Mouse (Mus musculus): Measurements from ENCODE around the gene Pate4. TPM values are rescaled to one million over a fixed set of nuclear protein-coding genes. Genes with fewer than 3 reads are reported as not detected.

The Pate4 gene
- polyA plus RNA-seq (2014; fragmentation: Illumina TruSeq; extraction: RNeasy Lipid Tissue Mini Kit (QIAGEN cat#74804); ENCODE audit: low read depth, low replicate concordance) = not detected

DNA sequence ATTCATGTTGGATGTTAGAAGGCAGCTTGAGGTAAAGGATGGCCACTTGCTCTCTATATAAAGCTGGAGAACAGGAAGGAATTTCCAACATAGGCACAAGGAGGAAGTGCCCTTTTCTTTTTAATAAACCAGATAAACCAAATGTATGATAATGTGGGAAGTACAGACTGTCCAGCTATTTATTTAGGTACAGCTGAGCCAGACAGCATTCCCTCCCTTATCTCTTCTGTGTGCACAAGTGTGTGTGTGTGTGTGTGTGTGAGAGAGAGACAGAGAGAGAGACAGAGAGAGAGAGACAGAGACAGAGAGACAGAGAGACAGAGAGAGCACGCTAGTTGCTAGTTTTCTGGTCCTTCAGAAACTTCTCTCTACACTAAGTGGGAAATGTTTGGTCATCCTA, at the start of gene Pate4:
Pate4 (minus strand) TSS at position 101 of the 400 bp plus-strand sequence.

DNA sequence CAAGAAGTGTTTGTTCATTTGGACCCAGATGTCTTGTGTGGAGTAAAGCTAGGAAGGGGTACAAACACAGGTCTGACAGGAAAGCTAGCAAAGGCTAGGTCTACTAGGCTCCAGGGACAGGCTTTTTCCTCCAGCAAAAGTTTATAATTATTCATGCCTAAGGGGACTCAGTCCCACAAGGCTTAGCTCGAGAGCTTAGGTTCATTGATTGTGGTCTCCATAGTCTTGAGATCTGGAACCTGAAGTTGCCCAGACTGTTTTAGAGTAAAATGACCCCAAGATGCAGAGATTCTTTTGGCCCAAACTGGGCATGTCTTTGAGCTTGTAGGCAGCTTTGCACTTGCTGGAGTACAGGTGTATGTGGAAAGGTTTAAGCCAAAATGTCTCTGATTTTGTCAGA, 36.4 kb upstream of the Pate4 start, which contains the start of gene Pate3:
Pate3 (minus strand) TSS at position 101 of the 400 bp plus-strand sequence.

DNA sequence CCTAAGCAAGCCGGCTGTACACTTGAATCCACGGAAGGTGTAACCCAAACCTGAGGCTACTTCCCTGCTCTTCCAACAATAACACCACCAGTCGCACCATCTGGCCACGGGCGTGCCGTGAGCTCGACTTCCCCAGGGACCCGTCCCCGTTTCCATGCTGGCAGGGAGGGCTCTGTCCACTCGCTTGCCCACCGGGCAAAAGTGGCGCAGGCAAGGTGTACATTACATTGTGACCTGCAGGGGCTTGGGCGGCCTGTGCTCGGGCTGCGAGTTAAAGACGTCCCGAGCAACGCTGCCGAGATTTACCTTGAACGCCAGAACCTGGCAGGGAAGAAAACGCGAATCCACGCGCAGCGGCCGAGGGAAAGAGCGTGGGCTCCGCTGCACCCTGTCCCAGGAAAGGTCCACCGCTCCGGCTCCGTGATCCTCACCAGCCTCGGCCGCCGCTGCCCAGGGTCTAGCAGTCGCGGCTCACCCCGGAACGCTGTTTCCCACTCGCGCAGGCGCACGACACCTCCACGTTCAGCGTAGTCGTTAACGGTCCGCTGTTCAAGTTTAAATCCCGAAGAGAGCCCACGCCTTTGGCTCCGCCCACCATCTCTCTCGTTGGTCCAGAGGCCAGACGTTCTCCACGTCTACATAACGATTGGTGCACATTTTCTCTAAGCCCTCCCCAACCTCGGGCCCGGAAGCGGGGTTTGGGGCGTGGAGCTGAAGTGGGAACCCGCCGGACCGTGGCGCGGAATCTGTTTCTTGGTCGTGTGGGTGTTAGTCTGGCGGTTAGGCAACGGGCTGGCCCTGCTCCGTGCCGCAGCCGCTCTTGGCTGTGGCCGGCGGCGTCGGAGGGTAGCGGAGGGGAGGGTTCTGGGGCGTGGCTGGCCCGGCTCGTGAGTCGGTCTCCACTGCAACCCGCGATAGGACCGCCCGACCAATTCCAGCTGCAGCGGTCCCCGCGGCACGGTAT, 41.9 kb downstream of the Pate4 start, which contains the start of the genes Pate2 and Hyls1:
Pate2 (plus strand) TSS at position 714 of the 964 bp plus-strand sequence.
Hyls1 (minus strand) TSS at position 828 of the 964 bp plus-strand sequence.

DNA sequence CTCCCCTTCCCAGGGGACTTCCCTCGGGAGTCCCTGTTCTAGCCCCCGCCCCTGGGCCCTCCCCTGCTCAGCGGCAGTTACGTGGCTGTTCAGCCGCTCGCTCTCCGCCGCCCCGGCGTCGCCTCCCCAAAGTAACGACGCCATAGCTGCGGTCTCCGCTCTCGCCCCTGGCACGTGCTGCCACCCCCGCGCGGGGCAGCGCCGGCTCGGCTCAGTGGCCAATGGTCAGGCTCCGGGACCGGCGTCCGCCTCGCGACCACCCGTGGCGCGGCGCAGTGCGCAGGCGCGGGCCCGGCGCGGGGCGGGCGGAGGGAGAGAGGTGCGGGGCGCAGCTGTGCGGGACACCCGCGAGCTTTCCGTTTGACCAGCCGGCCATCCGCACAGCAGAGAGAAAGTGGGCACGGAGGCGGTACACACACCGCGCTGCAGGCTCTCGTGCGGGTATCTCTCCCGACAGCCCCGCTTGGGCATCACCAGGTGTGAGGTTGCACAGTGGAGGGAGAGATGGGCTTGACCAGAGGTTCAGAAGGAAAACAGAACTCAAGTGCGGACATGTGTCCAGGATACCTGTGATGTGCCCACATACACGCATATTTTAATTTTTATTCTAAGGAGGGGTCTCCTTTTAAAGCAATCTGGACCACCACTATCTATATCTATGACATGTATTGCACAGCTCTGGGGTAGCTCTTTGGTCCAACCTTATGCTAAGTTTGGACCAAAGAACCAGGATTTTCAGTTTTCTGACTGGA, 53.3 kb downstream of the Pate4 start, which contains the start of the genes Ddx25 and Pus3:
Ddx25 (minus strand) TSS at position 272 of the 752 bp plus-strand sequence.
Pus3 (plus strand) TSS at position 339 of the 752 bp plus-strand sequence.

Other genes with a start within 250 kb of the Pate4 start
- 0.82 TPM for gene Cdon, start 190.8 kb downstream of the Pate4 start, polyA plus RNA-seq (2014; fragmentation: Illumina TruSeq; extraction: RNeasy Lipid Tissue Mini Kit (QIAGEN cat#74804); ENCODE audit: low read depth, low replicate concordance)
- not detected for gene Gm1113, start 93.7 kb downstream of the Pate4 start, polyA plus RNA-seq (2014; fragmentation: Illumina TruSeq; extraction: RNeasy Lipid Tissue Mini Kit (QIAGEN cat#74804); ENCODE audit: low read depth, low replicate concordance)
- gene Ddx25, start 53.4 kb downstream of the Pate4 start, polyA plus RNA-seq (2014; fragmentation: Illumina TruSeq; extraction: RNeasy Lipid Tissue Mini Kit (QIAGEN cat#74804); ENCODE audit: low read depth, low replicate concordance) = 0.05 TPM
- gene Pus3, start 53.3 kb downstream of the Pate4 start, polyA plus RNA-seq (2014; fragmentation: Illumina TruSeq; extraction: RNeasy Lipid Tissue Mini Kit (QIAGEN cat#74804); ENCODE audit: low read depth, low replicate concordance) = 11.5 TPM
- not detected for gene Pate2, start 41.7 kb downstream of the Pate4 start, polyA plus RNA-seq (2014; fragmentation: Illumina TruSeq; extraction: RNeasy Lipid Tissue Mini Kit (QIAGEN cat#74804); ENCODE audit: low read depth, low replicate concordance)
- 2.1 TPM for gene Hyls1, start 41.5 kb downstream of the Pate4 start, polyA plus RNA-seq (2014; fragmentation: Illumina TruSeq; extraction: RNeasy Lipid Tissue Mini Kit (QIAGEN cat#74804); ENCODE audit: low read depth, low replicate concordance)
- gene Pate3, start 36.3 kb upstream of the Pate4 start, polyA plus RNA-seq (2014; fragmentation: Illumina TruSeq; extraction: RNeasy Lipid Tissue Mini Kit (QIAGEN cat#74804); ENCODE audit: low read depth, low replicate concordance) = not detected
- gene Pate1, start 75.4 kb upstream of the Pate4 start, polyA plus RNA-seq (2014; fragmentation: Illumina TruSeq; extraction: RNeasy Lipid Tissue Mini Kit (QIAGEN cat#74804); ENCODE audit: low read depth, low replicate concordance) = not detected
- gene Gm17677, start 129.1 kb upstream of the Pate4 start, polyA plus RNA-seq (2014; fragmentation: Illumina TruSeq; extraction: RNeasy Lipid Tissue Mini Kit (QIAGEN cat#74804); ENCODE audit: low read depth, low replicate concordance) = not detected
- not detected for gene Gm17727, start 166.2 kb upstream of the Pate4 start, polyA plus RNA-seq (2014; fragmentation: Illumina TruSeq; extraction: RNeasy Lipid Tissue Mini Kit (QIAGEN cat#74804); ENCODE audit: low read depth, low replicate concordance)
- gene Gm27235, start 178.2 kb upstream of the Pate4 start, polyA plus RNA-seq (2014; fragmentation: Illumina TruSeq; extraction: RNeasy Lipid Tissue Mini Kit (QIAGEN cat#74804); ENCODE audit: low read depth, low replicate concordance) = not detected
- gene D730048I06Rik, start 178.2 kb upstream of the Pate4 start, polyA plus RNA-seq (2014; fragmentation: Illumina TruSeq; extraction: RNeasy Lipid Tissue Mini Kit (QIAGEN cat#74804); ENCODE audit: low read depth, low replicate concordance) = not detected
- not detected for gene 9230110F15Rik, start 232.2 kb upstream of the Pate4 start, polyA plus RNA-seq (2014; fragmentation: Illumina TruSeq; extraction: RNeasy Lipid Tissue Mini Kit (QIAGEN cat#74804); ENCODE audit: low read depth, low replicate concordance)